Mouse (Mus musculus) frontal cortex, adult (tissue): ENCODE data around the gene Gm20388.

Experiments
- ATAC-seq: cut with Nextera tagmentation; 2 replicates; pipeline ENCODE4 v1.9.2; 2017; ENCODE audit warnings: mild to moderate bottlenecking, moderate library complexity, mixed read lengths; ENCODE audit not compliant: low TSS enrichment

Gm20388 gene

DNA sequence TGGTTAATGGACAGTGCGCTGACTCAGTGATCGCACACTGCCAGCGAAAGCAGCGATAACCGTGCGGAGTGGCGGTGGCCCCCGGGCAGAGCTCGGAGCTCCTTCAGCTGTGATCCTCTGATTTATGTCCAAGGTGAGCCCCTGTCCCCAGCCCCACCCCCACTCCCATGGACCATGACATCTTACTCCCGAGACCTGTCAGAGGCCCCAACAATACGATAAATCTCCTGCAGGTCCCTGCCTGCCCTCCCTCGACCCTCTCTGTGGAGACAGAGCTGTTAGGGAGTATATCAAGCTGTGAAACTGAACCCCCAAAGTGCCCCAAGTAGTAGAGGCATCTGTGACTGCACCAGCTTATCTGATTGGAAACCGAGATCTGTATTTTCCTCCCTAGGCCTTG is 1435.5 kb downstream of the Gm20388 start:
- no peak for ATAC-seq

DNA sequence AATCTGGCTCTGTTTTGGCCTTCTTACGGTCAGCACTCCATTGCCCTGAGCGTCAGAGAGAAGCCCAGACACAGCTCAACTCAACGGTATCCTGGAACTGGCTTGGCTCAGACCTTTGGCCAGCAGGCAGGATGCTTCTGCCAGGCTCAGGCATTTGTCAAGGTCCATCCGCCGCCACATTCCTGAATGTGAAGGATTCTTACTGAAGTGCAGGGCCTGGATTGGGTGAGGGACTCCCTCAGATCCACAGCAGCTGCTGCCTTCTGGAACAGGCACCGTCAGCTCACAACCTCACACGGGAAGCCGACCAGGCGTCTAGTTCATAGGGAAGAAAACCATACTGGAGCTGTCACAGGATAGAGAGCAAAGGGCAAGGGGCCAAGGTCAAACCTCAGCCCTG is 1436.2 kb downstream of the Gm20388 start:
- no peak for ATAC-seq

DNA sequence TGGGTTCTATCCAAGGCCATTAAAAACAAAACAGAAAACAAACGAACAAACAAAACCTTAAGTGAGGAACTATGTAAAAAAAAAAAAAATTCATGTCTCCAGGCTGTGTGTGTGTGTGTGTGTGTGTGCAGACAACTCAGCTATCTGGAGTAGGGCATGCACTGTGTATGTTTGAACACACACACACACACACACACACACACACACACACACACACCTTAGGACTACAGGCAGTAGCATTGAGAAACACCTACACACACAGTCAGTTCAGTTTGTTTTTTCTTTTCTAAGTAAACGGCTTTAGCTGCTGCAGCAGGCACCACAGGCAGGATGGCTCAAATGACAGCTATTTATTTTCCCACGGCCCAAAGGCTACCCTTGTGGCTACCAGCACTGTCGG is 1438.4 kb downstream of the Gm20388 start:
- ATAC-seq = no peak

DNA sequence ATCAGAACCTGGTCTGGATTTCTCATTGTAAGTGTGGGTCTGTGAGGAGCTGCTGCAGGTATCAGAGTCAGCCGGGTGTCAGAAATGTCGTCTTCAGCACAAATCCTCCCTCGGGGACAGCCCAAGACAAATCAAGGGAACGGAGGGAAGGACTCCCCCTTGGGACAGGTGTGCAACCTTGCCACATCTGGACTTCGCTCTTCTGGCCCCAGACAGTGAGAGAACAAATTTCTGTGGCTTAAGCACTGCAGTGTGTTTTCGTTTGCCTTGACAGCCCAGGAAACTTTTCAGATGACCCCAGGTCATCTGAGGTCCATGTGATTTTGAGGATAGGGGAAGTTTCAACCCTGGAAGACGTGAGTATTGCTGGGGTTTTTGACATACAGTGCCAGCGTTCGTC is 1440.2 kb downstream of the Gm20388 start:
- no peak for ATAC-seq

DNA sequence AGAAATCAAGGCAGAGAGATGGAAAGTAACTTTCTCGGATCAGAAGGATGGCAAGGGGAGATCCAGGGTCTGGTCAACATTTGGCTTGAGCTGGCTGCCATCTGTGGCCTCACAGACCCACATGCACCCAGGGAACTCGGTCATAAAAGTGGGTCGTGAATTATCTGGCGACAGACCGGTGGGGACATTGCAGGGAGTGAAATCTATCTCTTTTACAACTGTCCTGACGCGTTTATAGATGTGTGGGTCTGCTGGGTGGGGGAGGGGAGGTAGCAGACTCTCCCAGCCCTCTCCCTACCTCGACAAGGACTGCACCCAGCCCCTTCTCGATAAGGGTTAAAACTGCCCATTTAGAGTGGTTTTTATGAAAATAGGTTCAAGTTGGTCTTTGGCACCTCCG is 1444.2 kb downstream of the Gm20388 start:
- ATAC-seq = no peak

DNA sequence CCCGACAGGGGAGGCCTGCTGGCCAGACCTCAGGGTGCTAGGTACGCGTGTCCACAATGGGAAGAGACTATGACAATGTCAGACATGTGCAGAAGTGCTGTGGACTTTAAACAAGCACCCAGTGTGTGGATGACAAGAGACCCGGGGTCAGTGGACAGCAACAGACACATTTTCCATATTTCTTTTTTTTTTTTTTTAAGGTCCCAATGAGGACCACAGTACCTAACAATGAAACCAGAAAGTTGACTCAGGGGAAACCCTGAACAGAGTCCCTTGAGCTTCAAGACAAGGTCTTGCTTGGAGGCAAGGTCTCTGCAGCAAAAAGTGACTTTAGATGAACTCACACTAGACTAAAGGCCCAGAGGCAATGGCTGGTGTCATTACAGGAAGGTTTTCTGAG is 1446.8 kb downstream of the Gm20388 start:
- no peak for ATAC-seq

DNA sequence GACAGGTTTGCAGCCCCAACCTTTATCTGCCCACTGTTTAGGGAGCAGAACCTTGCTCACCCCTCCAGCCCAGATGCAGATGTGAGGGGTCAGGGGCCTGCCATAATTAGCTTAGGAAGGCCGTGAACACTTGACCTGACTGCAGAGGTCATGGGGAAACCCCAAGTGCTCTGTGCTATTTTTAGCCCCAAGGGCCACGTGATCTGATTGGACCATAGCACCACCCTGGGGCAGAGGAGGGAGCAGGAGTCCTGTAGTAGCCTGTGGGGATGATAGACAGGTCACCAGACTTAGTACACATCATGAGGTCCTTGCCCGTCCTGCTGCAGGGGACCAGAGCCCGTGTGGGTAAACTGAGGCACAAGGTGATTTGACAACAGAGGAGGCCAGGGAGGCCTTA is 1448.0 kb downstream of the Gm20388 start:
- no peak for ATAC-seq

DNA sequence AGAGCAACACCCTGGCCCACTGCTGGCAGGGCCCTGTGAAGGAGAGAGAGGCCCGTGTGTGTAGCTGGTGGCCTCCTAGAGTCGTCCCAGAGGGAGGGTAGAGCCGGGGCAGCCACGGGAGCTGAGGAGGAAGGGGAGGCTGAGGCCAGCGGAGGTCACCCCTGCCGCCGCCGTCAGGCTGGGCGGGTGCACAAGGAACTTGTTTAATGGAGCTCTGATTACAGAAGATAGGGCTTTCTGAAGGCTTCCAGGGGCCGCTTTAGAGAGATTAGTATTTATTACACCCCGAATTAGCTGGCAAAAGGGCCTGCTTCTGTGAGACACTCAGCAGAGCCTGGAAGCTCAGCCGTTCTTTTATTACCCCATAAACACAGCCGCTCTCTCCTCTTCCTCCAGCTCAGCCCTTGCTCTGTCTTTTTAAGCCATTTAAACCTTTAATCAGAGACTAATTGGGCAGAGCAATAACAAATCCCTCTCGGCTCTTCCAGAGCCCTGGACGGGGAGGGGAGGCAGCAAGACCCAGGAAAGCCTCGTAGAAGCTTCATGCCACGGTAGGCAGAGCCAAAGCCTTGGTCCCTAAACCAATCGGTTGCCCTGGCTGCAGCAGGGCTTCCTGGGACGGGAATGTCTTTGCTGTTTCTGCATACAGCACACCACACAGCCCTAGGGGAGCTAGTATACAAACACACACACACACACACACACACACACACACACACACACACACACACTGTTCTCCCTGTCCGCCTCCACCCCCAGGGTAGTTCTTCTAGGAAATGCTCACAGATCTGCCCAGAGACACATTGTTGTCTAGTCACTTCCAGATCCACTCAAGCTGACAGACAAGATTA is 1448.7 kb downstream of the Gm20388 start:
- ATAC-seq = no peak; the same call in 1 of the 2 replicates

DNA sequence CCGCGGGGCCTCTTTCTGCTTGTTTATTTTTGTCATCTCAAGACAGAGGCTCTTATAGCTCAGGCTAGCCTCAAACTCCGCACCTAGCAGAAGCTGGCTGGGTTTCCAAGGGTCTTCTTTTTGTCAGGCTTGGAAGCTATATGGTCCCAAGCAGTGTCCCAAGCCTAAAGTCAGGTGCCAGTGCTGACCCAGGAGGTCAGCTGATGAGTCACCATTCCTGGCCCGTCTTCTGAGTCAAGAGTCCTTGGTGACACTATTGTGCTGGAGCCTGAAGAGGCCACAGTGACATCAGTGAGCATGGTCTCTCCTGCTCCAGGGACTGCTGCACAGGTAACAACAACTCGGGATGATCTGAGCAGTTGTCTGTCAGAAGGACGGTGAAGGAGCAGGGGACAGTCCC is 1449.4 kb downstream of the Gm20388 start:
- no peak for ATAC-seq

DNA sequence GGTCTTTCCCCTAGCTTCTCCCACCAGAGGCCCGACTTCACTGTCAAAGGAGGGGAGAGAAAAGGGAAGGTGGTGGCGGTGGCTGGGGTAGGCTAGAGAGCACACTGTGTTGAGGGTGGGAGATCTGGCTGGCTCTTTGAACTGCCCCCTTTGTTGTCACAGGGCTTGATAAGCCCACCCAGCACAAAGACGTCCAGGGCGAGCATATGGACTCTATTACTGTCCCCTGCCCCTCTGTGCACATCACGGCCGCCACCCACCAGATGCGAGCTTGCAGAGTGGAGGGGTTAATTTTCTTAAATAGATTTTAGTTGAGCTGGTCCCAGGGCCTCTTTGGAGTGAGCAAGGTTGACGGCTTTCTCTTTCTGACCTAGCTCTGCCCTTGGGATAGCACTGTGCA is 1450.5 kb downstream of the Gm20388 start:
- no peak for ATAC-seq

DNA sequence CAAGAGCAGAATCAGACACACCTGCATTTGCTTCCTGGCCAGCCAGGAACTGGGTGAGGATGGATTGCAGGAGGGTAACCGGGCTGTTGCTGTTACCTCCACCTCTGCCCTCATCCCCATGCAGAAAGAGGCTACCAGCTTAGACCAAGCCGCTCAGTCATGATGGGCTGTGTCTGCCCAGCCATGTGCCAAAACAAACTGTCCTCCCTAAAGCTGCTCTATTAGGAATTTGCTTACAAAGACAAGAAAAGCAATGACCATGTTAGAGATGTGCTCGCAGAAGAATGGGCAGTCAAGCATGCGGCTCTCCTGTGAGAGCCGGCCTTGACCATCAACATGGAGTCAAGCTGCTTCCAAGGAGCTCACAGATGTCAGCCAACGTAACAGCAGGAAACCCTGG is 1454.0 kb downstream of the Gm20388 start:
- no peak for ATAC-seq

DNA sequence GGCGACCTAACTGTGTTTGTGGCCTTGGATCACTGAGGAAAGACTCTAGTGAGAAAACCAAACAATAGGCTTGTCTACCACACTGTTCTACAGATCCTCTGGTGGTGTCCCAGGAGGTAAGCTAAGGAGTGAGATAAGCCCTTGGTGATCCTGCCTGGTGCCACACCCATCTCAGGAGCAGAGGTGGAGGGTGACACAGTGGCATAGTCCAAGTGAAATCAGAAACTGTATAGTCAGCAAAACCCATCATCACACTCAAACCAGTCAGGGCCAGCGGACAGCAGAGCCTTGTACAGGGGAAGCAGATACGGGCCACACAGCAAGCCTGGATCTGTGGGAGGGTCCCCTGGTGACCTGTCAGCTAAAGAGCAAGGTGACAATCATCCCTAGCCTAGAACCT is 1454.5 kb downstream of the Gm20388 start:
- ATAC-seq = no peak

DNA sequence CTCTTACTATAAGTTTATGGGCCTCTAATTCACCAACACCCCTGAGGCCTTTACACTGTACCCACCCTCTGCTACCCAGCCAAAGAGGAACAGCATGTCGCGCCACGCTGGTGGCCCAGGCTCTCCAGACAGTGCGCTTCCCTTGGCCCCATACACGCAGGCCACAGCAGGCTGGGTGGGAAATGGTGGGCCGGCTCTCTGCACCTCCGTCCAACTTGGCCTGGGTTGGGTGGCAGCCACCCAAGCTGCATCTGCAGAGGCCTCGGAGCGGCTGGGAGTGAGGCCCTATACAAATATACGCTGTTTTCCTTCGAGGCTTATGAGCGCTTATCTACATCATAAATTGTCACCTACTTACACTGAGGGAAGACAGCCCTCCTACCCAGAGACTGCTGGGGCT is 1456.0 kb downstream of the Gm20388 start:
- ATAC-seq = no peak

DNA sequence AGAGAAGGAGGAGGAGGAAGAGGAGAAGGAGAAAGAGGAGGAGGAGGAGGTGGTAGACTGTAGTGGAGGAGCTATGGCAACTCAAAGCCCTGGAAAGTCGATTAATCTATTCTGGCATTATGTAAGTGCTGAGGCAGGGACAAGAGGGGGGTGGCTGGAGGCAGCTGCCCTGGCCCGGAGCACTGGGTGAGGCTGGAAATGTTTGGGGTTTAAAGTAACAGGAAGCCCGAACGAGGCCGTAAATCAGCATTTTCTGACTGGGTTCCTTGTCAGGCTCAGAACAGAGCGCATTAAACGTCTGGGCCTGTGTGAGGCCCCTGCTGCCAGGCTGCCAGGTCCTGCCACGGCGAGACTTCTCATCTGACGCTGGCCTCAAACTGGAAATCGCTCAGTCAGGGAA is 1458.2 kb downstream of the Gm20388 start:
- no peak for ATAC-seq

DNA sequence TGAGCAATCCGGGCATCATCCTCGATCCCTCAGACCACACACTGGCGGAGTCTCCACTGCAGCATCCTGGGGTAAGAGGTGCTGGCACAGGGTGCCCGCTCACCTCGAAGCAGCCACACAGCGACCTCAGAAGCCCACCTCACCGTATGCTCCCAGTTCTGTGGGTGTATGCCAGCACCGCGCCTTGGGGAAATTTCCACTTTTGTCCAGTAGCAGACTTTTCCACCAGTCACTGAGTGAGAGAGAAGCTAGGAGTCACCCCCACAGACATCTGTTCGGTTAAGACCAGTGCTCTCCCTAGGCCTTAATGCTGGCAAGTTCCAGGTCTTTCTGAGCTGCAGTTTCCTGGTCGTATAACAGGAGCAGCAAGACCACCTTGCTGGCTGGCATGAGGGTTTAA is 1458.7 kb downstream of the Gm20388 start:
- peak; percentile 78; the same call in 1 of the 2 replicates for ATAC-seq

DNA sequence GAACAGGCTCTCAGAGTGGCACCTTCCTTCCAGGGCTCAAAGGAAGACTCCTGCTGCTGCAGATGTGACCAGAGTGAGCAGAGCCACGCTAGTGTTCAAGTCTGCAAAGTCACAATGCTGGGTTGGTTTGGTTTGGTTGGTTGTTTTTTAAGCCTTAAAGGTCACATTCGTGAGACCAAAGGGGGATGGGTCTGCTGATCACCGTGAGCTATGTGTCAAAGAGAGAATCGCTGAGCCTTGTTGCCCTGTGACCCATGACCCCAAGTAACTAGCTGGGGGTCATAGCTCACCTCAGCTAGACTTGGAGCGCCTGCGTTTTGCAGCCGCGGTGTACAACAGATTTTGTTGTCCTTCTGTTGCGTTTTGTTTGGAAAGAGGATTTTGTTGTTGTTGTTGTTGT is 1460.6 kb downstream of the Gm20388 start:
- ATAC-seq = no peak

DNA sequence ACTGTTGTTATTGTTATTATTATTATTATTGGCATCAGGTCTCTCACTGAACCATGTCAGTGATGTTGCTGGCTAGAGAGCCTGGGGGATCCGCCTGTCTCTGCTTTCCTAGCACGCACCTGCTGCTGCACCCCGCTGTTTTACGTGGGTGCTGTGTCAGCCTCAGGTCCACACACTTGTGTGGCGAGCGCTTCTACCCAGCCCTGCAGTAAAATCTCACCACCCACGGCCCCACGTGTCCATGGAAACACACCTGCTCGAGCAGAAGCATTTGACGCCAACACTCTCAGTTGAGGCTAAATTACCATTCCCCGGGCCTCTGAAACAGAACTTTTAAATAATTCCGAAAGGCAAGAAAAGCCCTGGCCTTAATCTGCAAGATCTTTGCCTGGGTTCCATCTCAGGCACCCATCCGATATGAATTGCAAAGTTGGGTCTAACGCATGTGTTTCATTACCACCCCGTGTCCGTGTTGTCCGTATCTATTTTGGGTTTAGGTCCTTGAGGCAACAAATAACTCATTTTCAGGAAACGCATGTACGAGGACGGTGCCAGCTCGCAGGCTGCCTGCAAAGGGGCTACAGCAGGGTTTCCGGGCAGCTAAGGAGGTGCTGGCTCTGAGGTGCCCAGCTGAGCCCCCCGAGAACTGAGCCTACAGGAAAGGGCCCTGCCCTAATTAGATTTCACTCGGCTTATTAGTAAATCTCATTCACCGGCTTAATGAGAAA is 1461.4 kb downstream of the Gm20388 start:
- ATAC-seq = peak; percentile 55

DNA sequence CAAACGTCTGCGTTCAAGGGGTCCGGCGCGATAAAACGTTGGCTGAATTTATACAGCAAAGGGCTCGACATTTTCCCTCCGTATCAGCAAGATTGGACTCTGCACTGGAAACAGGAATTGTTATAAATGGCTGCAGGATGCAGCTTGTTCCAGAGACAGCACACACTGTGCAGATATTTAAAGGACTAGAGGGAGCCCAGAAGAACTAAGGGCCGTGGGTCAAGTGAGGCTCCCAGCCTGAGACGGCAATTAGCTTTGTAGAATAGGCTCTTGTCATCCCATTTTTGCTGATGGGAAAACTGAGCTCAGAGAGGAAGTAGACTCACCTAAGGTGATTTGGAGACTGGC is 1462.0 kb downstream of the Gm20388 start:
- no peak for ATAC-seq

DNA sequence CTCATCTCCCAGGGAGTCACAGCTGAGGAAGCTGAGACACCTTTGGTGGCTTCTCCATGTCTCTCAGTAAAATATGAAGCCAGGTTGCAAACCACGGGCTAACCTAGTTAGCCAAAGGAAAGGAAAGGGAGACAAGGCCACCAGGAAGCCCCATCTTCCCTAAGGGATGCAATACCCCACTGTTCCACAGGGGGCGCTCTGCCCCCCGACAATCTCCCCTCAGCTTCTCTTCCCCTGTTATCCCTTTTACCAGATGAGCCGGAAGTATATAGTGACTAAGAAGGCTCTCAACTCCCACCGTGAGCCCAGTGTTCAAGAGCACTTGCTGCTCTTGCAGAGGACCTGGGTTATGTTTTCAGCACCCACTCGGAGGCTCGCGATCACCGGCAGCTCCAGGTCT is 1463.6 kb downstream of the Gm20388 start:
- no peak for ATAC-seq

DNA sequence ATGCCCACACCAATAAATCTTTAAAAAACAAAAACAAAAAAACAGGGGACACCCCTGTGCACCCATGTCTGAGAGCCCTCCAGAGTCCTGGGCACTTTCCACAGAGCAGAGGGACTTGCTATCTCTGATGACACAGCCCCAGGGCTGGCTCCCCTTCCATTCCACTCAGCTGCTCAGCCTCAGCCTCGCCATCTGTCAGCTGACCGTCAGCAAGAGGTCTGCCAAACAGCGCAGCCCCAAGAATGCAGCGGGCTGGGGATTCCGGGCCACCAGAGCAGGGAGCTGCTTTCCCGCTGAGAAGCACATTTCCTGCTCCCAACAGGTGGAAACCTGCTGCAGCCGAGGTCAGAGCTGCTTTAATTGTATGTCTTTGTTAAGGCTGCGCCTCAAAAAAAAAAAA is 1464.1 kb downstream of the Gm20388 start:
- no peak for ATAC-seq

DNA sequence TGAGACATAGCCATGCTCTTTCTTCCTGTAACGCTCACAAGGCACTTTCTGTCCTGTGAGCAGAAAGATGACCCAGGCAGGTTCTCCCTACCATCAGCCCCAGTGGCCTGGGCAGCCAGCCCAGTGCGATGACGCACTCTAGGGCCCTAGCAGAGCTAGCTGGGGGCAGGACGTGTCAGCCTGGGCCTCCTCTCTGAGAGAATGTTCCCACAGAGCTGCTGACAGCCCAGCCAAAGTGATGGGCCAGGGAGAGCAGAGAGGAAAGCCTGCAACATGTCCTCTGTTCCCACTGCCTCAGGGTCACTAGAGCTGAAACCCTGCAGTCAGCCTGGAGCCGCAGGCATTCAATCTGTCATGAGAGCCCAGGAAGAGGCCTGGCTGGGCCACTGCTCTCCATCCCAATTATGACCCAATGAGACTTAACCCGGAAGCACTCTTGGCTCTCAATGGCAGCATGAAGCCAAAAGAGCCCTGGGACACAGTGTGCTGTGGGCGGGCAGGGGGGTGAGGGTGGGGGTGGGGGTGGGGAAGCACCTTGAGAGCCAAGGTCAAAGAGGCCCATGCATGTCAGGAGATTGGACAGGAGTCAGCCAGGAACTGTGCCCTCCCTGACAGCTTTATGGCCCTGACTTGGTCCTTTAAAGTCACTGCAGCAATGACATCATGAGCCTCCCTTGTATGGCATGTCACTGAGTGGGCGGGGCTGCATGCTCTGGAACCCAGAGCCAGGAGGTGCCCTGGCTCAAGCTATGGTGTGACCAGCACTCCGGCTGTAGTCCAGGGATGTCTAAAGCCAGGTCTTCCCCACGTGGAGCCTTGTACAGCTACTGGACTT is 1465.7 kb downstream of the Gm20388 start:
- peak; percentile 55; the same call in 1 of the 2 replicates for ATAC-seq

DNA sequence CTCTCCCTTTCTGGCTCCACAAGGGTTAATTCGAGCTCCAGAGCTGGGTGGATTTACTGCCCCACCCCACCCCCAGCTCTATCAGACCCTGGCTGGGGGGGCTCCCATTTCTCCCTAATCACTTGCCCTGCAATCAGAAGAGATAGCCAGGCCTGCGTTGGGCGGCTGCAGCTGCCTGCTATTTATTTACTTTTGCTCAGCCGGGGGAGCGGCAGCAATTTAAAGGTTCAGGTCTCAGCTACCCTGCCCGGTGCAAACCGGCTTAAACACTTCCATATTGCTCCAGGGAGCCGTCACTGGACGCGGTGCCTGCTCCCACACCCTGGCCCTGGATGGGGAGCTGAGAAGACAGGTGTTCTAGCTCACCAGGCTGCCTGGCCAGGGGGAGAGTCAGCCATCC is 1467.0 kb downstream of the Gm20388 start:
- ATAC-seq = no peak

DNA sequence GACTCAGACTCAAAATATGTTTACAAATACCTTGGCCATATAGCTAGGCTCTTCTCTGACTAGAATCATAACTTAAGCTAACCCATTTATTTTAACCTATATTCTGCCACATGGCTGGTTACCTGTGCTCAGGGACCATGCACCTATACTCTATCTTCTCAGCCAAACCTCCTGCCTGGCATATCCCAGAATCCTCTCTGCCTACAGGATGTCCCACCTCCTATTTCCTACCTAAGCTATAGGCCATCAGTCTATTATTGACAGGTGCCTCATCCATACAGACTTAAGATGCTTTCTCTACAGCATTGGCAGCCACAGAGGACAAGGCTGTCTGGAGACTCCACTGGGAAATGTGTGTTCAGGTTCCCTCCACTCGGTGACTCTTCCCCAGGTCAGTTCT is 1468.7 kb downstream of the Gm20388 start:
- no peak for ATAC-seq
